Mouse (Mus musculus) liver, adult 2 months (tissue): ENCODE data around the gene Gjc2. TPM values are rescaled to one million over a fixed set of nuclear protein-coding genes. Genes with fewer than 3 reads are reported as not detected.
A peak's percentile ranks its signal among the peaks of the same experiment; 100 is the strongest.

ENCODE experiments used
- DNase-seq: peaks from one replicate; pipeline ENCODE4 v3.0.0-alpha.2; 2011; ENCODE audit warnings: low read depth, low spot score; ENCODE audit errors: extremely low read depth
- H3K27ac ChIP-seq: fragments of 200-500 bp; replicated peaks from 2 replicates; pipeline ENCODE4 v1.5.1; 2012; ENCODE audit warnings: low read depth, mild to moderate bottlenecking, control low read depth, inconsistent platforms, low read length; ENCODE audit not compliant: insufficient read depth
- H3K27me3 ChIP-seq: fragments of 200-500 bp; 2 replicates; pipeline ENCODE4 v1.6.1; 2012; ENCODE audit warnings: mild to moderate bottlenecking, moderate library complexity, low read length, inconsistent platforms; ENCODE audit not compliant: control insufficient read depth, insufficient read depth
- H3K36me3 ChIP-seq: fragments of 200-500 bp; 2 replicates; pipeline ENCODE4 v1.6.1; 2012; ENCODE audit warnings: low read length, inconsistent platforms; ENCODE audit not compliant: control insufficient read depth, insufficient read depth
- H3K4me1 ChIP-seq: fragments of 200-500 bp; 2 replicates; pipeline ENCODE4 v1.6.1; 2011; ENCODE audit warnings: low read length; ENCODE audit not compliant: control insufficient read depth, insufficient read depth
- H3K4me3 ChIP-seq: fragments of 200-500 bp; 2 replicates; pipeline ENCODE4 v1.5.1; 2011; ENCODE audit warnings: low read depth, mild to moderate bottlenecking, control low read depth, low read length, moderate library complexity; ENCODE audit not compliant: insufficient read depth
- H3K79me2 ChIP-seq: fragments of 200-500 bp; 2 replicates; pipeline ENCODE4 v1.6.1; 2012; ENCODE audit warnings: inconsistent platforms, mild to moderate bottlenecking, low read length, moderate library complexity; ENCODE audit not compliant: control insufficient read depth, insufficient read depth
- H3K9ac ChIP-seq: fragments of 200-500 bp; 2 replicates; pipeline ENCODE4 v1.6.1; 2012; ENCODE audit warnings: low read depth, mild to moderate bottlenecking, control low read depth, inconsistent platforms, low read length
- CTCF ChIP-seq: fragments of 200-500 bp; IDR thresholded peaks from 2 replicates; pipeline ENCODE4 v1.5.1; 2011; ENCODE audit warnings: low read depth, low read length, control low read depth
- POLR2A ChIP-seq: fragments of 200-500 bp; IDR thresholded peaks from 2 replicates; pipeline ENCODE4 v1.6.1; 2011; ENCODE audit warnings: low read length, control low read depth; ENCODE audit not compliant: insufficient read depth; ENCODE audit errors: extremely low read depth
- WGBS: fragments of 180-500 bp; shearing (Covaris S2); methylation state at CpG from one replicate; pipeline ENCODE4 v1.1.7; 2018; 5-methylcytosine and 5-hydroxymethylcytosine counted together
- polyA plus RNA-seq: library from polyadenylated mRNA; depleted of rRNA; stranded (reverse); fragments of >200 nt; gene quantifications from 2 replicates; pipeline ENCODE4 v1.2.3, GENCODE M21; 2012
- total RNA-seq: library from RNA; depleted of rRNA; stranded (reverse); fragments of >200 nt; gene quantifications from 2 replicates; pipeline ENCODE4 v1.2.3, GENCODE M21; 2014

Gjc2 gene
- total and polyA plus RNA-seq, 2 experiments, result 0.46 to 0.66 TPM

- Histone ChIP-seq H3K36me3 (no peaks in the 10 kb centered on the region), H3K4me1 (no peaks in the 10 kb centered on the region), H3K79me2 (no peaks in the 10 kb centered on the region), H3K4me3 (no peak overlapping the region), H3K9ac (no peak overlapping the region), H3K27ac (no peak overlapping the region), H3K27me3 (no peaks in the 10 kb centered on the region)
- TF ChIP-seq POLR2A (no peak), CTCF (no peak)
- DNase-seq, result no peak
- WGBS, result 74% methylated on average over 3 of the region's 3 CpGs
Measured at GRCm38 (mm10) chr11:59169807-59170206, 13.2 kb downstream of the Gjc2 start.

- Histone ChIP-seq H3K4me3 (no peak overlapping the region), H3K27me3 (no peaks in the 10 kb centered on the region), H3K27ac (no peak overlapping the region), H3K9ac (no peak overlapping the region), H3K79me2 (no peaks in the 10 kb centered on the region), H3K36me3 (no peaks in the 10 kb centered on the region), H3K4me1 (peaks cover 4% of the 10 kb centered on the region; the same call in 1 of the 2 replicates)
- TF ChIP-seq CTCF, result no peak
- no peak for TF ChIP-seq POLR2A
- peak; percentile 26 for DNase-seq
- WGBS, result 84% methylated on average over 2 of the region's 2 CpGs
Measured at GRCm38 (mm10) chr11:59165616-59166241, 17.3 kb downstream of the Gjc2 start.

DNA sequence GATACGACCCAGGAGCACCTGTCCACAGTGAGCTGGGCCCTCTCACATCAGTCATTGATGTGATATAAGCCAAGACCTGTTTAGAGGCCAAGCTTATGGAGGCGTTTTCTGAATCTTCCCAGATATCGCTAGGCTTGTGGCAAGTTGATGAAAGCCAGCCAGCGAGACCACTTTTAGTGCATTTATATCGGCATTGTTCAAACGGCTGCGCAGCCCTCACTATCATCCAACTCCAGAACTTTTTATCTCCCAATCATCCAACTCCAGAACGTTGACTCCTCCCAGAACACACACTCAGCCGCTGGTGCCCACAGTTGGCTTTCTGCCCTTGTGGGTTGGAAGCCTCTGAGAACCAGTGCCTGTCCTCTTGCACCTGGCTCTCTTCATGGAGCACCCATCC lies 18.6 kb downstream of the Gjc2 start:
- no peak for DNase-seq
- WGBS, result 83% methylated on average over 9 of the region's 9 CpGs
- Histone ChIP-seq H3K9ac (no peak overlapping the region), H3K36me3 (no peaks in the 10 kb centered on the region), H3K79me2 (no peaks in the 10 kb centered on the region), H3K4me1 (peaks cover 4% of the 10 kb centered on the region; the same call in 1 of the 2 replicates), H3K27ac (peak overlapping the region; percentile 83), H3K27me3 (no peaks in the 10 kb centered on the region), H3K4me3 (no peak overlapping the region)
- TF ChIP-seq CTCF (no peak), POLR2A (no peak)

- DNase-seq, result peak; percentile 92
- H3K36me3 ChIP-seq, result no peaks in the 10 kb centered on the region
- peak within 1 kb of the TSS; percentile 91 for H3K27ac ChIP-seq
- 2% methylated on average over 68 of the region's 68 CpGs for WGBS
- H3K4me3 ChIP-seq, result peak within 1 kb of the TSS; percentile 67
- H3K27me3 ChIP-seq, result no peaks in the 10 kb centered on the region
- TF ChIP-seq CTCF, result peak; percentile 10; the same call in 1 of the 2 replicates
- TF ChIP-seq POLR2A, result peak; percentile 59; the same call in 1 of the 2 replicates
- H3K9ac ChIP-seq, result peak within 1 kb of the TSS; percentile 96
- no peaks in the 10 kb centered on the region for H3K79me2 ChIP-seq
- peaks cover 4% of the 10 kb centered on the region; the same call in 1 of the 2 replicates for H3K4me1 ChIP-seq
Measured at GRCm38 (mm10) chr11:59163255-59164236, 19.5 kb downstream of the Gjc2 start, which contains the start of gene Iba57. TSS of gene Iba57 (minus strand) at chr11:59163739.

DNA sequence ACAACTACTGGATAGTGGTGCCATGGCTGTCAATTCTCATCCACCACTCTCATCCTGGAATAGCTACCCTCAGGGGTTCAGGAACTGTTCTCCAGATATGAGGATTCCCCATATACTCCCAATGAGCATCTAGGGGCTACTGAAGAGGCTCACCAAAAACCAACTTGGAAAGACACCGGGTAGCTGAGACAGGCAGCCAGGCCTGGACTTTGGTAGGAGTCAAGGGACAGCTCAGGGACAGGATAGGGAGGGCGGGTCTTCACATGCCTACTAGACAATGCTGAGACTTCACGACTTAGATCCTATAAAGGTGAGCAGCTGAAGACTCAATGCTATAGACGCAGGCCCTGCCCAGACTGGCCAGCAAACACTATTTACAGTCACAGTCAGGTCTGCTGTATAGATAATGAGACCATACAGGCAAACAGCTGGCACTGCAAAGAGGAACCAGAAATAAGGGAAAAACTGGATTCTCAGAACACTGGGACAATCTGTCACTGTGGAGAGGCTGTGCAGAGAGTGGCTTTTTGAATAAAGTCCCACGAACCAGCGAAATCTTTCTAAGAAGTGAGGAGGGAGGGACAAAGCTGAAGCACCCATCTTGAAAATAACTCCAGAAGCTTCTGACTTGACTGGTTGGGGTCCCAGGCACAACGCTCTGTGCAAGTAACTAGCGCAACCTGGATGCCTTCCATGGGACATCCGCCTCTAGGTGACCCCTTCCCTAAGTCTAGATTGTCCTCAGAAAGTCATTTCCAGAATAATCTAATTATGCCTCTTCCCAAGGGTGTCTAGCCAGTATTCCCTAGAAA lies 20.4 kb downstream of the Gjc2 start:
- peak overlapping the region; percentile 7; the same call in 1 of the 2 replicates for H3K9ac ChIP-seq

More for the DNA sequence above, 20.4 kb downstream of the Gjc2 start:
- Histone ChIP-seq H3K27ac (peak overlapping the region; percentile 46), H3K4me3 (peak overlapping the region; percentile 42), H3K4me1 (peaks cover 4% of the 10 kb centered on the region; the same call in 1 of the 2 replicates), H3K36me3 (peaks cover 3% of the 10 kb centered on the region; the same call in 1 of the 2 replicates), H3K79me2 (no peaks in the 10 kb centered on the region), H3K27me3 (no peaks in the 10 kb centered on the region)
- peak; percentile 16 for DNase-seq
- WGBS, result 36% methylated on average over 9 of the region's 9 CpGs
- TF ChIP-seq POLR2A, result no peak
- TF ChIP-seq CTCF, result no peak
